ENCODE assay signal across 8 mouse cellular contexts in the genomic region with DNA sequence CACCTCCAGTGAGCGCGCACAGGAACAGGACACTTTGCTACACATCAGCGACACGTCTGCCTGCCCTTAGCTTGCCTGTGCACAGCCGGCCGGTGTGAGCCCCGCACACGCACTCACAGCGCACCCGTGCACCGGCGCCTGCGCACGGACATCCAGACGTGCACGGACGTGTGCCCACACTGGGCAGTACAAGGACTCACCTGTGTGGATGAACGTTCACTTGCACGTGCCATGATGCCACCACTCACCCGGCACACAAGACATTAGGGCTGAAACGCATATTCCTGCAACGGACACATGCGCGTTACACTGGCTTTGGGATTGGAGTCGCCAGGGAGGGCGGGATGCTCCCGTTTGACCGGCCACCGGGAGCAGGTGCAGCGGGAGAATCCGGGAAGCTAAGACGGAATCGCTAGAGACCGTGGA. TPM values are rescaled to one million over a fixed set of nuclear protein-coding genes. Genes with fewer than 3 reads are reported as not detected.
A peak's percentile ranks its signal among the peaks of the same experiment; 100 is the strongest.
DNase-seq lines count a peak whose midpoint lies in the region; ATAC-seq and TF ChIP-seq lines count a peak whose summit lies in the region.

No protein-coding gene starts in this region.

- no peaks in the 10 kb centered on the region for H3K9me3 ChIP-seq in liver, embryonic 12.5 days (replicated peaks)
- H3K9me3 ChIP-seq in stomach, embryonic 14.5 days (ENCODE audit: control insufficient read depth, low read depth, low read length) = no peaks in the 10 kb centered on the region

- no peak for TF ChIP-seq POLR2A in kidney, adult 2 months (IDR thresholded peaks at IDR 0.05; ENCODE audit: low read depth, low read length)

- peak overlapping the region; percentile 76 for H3K9ac ChIP-seq in liver, embryonic 12.5 days
- H3K9ac ChIP-seq in stomach, embryonic 14.5 days (replicated peaks; ENCODE audit: low read depth, low read length) = peak overlapping the region; percentile 45; the same call in 1 of the 2 replicates

- no peaks in the 10 kb centered on the region for H3K27me3 ChIP-seq in kidney, adult 2 months (replicated peaks; ENCODE audit: control insufficient read depth, insufficient read depth, low read length)
- peaks cover 35% of the 10 kb centered on the region for H3K27me3 ChIP-seq in liver, embryonic 12.5 days (replicated peaks)
- no peaks in the 10 kb centered on the region for H3K27me3 ChIP-seq in stomach, embryonic 14.5 days (ENCODE audit: control insufficient read depth, insufficient read depth, low read length)

- H3K4me1 ChIP-seq in kidney, adult 2 months (ENCODE audit: control insufficient read depth, insufficient read depth, low read length) = peaks cover 5% of the 10 kb centered on the region
- H3K4me1 ChIP-seq in liver, embryonic 12.5 days = peaks cover 47% of the 10 kb centered on the region
- peaks cover 18% of the 10 kb centered on the region; the same call in 1 of the 2 replicates for H3K4me1 ChIP-seq in stomach, embryonic 14.5 days (ENCODE audit: control insufficient read depth, insufficient read depth, low read length)

- ATAC-seq in erythroid progenitor cell, adult 5-6 weeks (replicated peaks; ENCODE audit: low FRiP score, poor library complexity, severe bottlenecking) = peak; percentile 12
- ATAC-seq in liver, embryonic 12.5 days = peak; percentile 40
- ATAC-seq in stomach, embryonic 14.5 days (ENCODE audit: insufficient number of reproducible peaks, insufficient read depth, low FRiP score, low read depth) = peak; percentile 26

- H3K4me2 ChIP-seq in liver, embryonic 12.5 days = peak overlapping the region; percentile 97
- peak overlapping the region; percentile 99 for H3K4me2 ChIP-seq in stomach, embryonic 14.5 days (replicated peaks; ENCODE audit: low read depth, low read length)

- peak overlapping the region; percentile 58 for H3K4me3 ChIP-seq in kidney, adult 2 months (ENCODE audit: insufficient read depth, low read depth, low read length)
- H3K4me3 ChIP-seq in liver, embryonic 12.5 days = peak overlapping the region; percentile 71
- peak overlapping the region; percentile 81 for H3K4me3 ChIP-seq in stomach, embryonic 14.5 days (ENCODE audit: low read depth, low read length)

- WGBS in kidney, adult 2 months = under 1% methylated on average over 34 of the region's 34 CpGs
- WGBS in liver, embryonic 12.5 days (ENCODE audit: insufficient replicate concordance) = under 1% methylated on average over 34 of the region's 34 CpGs
- 2% methylated on average over 34 of the region's 34 CpGs for WGBS in stomach, embryonic 14.5 days

- peak overlapping the region; percentile 57 for H3K27ac ChIP-seq in kidney, adult 2 months (ENCODE audit: insufficient read depth, low read depth, low read length)
- H3K27ac ChIP-seq in liver, embryonic 12.5 days = peak overlapping the region; percentile 83
- peak overlapping the region; percentile 71 for H3K27ac ChIP-seq in stomach, embryonic 14.5 days (ENCODE audit: low read length)

- no peak for TF ChIP-seq CTCF in kidney, adult 2 months (conservative IDR thresholded peaks at IDR 0.05; ENCODE audit: insufficient read depth, insufficient read length, low read depth, low read length)

- DNase-seq in kidney, adult 2 months = peak; percentile 37
- DNase-seq in kidney, adult 8-10 months = no peak
- peak; percentile 52 for DNase-seq in R1 (ENCODE audit: low read depth, low spot score)
- DNase-seq in left cerebral cortex, adult 8-10 months (ENCODE audit: low spot score in 2 of 2) = no peak
- no peak for DNase-seq in retina, postnatal 1 day

- no peaks in the 10 kb centered on the region for H3K36me3 ChIP-seq in kidney, adult 2 months (ENCODE audit: control insufficient read depth, insufficient read depth, low read length)
- peaks cover 13% of the 10 kb centered on the region for H3K36me3 ChIP-seq in liver, embryonic 12.5 days
- H3K36me3 ChIP-seq in stomach, embryonic 14.5 days (ENCODE audit: control insufficient read depth, insufficient read depth, low read length) = peaks cover 17% of the 10 kb centered on the region

RNA-seq across cellular contexts. Expression of gene Nfkb2, which starts 0.8 kb away (rescaled TPM):
- 21.6 and 25.4 TPM in 2 replicates for polyA plus RNA-seq in kidney, adult 2 months (2012; rRNA removed)
- total RNA-seq in erythroid progenitor cell, adult 5-6 weeks (2015; ENCODE audit: low replicate concordance) = 1.1 and 1.7 TPM in 2 replicates
- total RNA-seq in erythroid progenitor cell, adult 5-6 weeks (2017; ENCODE audit: low replicate concordance) = 1.2 and 1.9 TPM in 2 replicates
- polyA plus RNA-seq in liver, embryonic 12.5 days (2016; fragmentation: Nextera tagmentation; extraction: Ambion mirVana) = 5.6 and 6.1 TPM in 2 replicates
- polyA plus RNA-seq in stomach, embryonic 14.5 days (2014; fragmentation: Nextera tagmentation; extraction: Ambion mirVana) = 8.0 and 10.1 TPM in 2 replicates
- total RNA-seq in left cerebral cortex, adult 8-10 months (2022) = 1 to 10 TPM; 1.9 to 3.3 (median 2.2) TPM

RNA-seq across cellular contexts. Expression of gene Psd, which starts 22.0 kb away (rescaled TPM):
- 1.9 and 2.7 TPM in 2 replicates for polyA plus RNA-seq in kidney, adult 2 months (2012; rRNA removed)
- not detected in 2 replicates for total RNA-seq in erythroid progenitor cell, adult 5-6 weeks (2015; ENCODE audit: low replicate concordance)
- 2.8 TPM in 1 of 2 replicates, not detected in the other for total RNA-seq in erythroid progenitor cell, adult 5-6 weeks (2017; ENCODE audit: low replicate concordance)
- polyA plus RNA-seq in liver, embryonic 12.5 days (2016; fragmentation: Nextera tagmentation; extraction: Ambion mirVana) = 10.7 and 11.3 TPM in 2 replicates
- 41.9 and 44.3 TPM in 2 replicates for polyA plus RNA-seq in stomach, embryonic 14.5 days (2014; fragmentation: Nextera tagmentation; extraction: Ambion mirVana)
- 100 to 1,000 TPM; 550 to 592 (median 567) TPM for total RNA-seq in left cerebral cortex, adult 8-10 months (2022)

RNA-seq across cellular contexts. Expression of gene Fbxl15, which starts 23.1 kb away (rescaled TPM):
- 26.1 and 35.8 TPM in 2 replicates for polyA plus RNA-seq in kidney, adult 2 months (2012; rRNA removed)
- not detected in 2 replicates for total RNA-seq in erythroid progenitor cell, adult 5-6 weeks (2015; ENCODE audit: low replicate concordance)
- total RNA-seq in erythroid progenitor cell, adult 5-6 weeks (2017; ENCODE audit: low replicate concordance) = 2.2 TPM in 1 of 2 replicates, not detected in the other
- polyA plus RNA-seq in liver, embryonic 12.5 days (2016; fragmentation: Nextera tagmentation; extraction: Ambion mirVana) = 13.4 and 13.5 TPM in 2 replicates
- polyA plus RNA-seq in stomach, embryonic 14.5 days (2014; fragmentation: Nextera tagmentation; extraction: Ambion mirVana) = 13.7 and 16.1 TPM in 2 replicates
- 10 to 100 TPM; 23.7 to 27.6 (median 25.1) TPM for total RNA-seq in left cerebral cortex, adult 8-10 months (2022)

RNA-seq across cellular contexts. Expression of gene Cuedc2, which starts 33.6 kb away (rescaled TPM):
- polyA plus RNA-seq in kidney, adult 2 months (2012; rRNA removed) = 69.8 and 72.0 TPM in 2 replicates
- 8.4 and 16.2 TPM in 2 replicates for total RNA-seq in erythroid progenitor cell, adult 5-6 weeks (2015; ENCODE audit: low replicate concordance)
- total RNA-seq in erythroid progenitor cell, adult 5-6 weeks (2017; ENCODE audit: low replicate concordance) = 42.4 and 50.7 TPM in 2 replicates
- polyA plus RNA-seq in liver, embryonic 12.5 days (2016; fragmentation: Nextera tagmentation; extraction: Ambion mirVana) = 97.6 and 99.1 TPM in 2 replicates
- 151 and 169 TPM in 2 replicates for polyA plus RNA-seq in stomach, embryonic 14.5 days (2014; fragmentation: Nextera tagmentation; extraction: Ambion mirVana)
- 100 to 1,000 TPM; 187 to 201 (median 192) TPM for total RNA-seq in left cerebral cortex, adult 8-10 months (2022)

RNA-seq across cellular contexts. Expression of gene Mfsd13a, which starts 36.0 kb away (rescaled TPM):
- polyA plus RNA-seq in kidney, adult 2 months (2012; rRNA removed) = 34.7 and 43.8 TPM in 2 replicates
- 4.6 and 6.1 TPM in 2 replicates for total RNA-seq in erythroid progenitor cell, adult 5-6 weeks (2015; ENCODE audit: low replicate concordance)
- total RNA-seq in erythroid progenitor cell, adult 5-6 weeks (2017; ENCODE audit: low replicate concordance) = 1.4 and 6.2 TPM in 2 replicates
- 13.2 and 14.5 TPM in 2 replicates for polyA plus RNA-seq in liver, embryonic 12.5 days (2016; fragmentation: Nextera tagmentation; extraction: Ambion mirVana)
- 10.8 and 11.4 TPM in 2 replicates for polyA plus RNA-seq in stomach, embryonic 14.5 days (2014; fragmentation: Nextera tagmentation; extraction: Ambion mirVana)
- total RNA-seq in left cerebral cortex, adult 8-10 months (2022) = 10 to 100 TPM; 28.9 to 29.9 (median 29.5) TPM

Comparison
In these comparisons a context has a peak if more than half of its experiments do, and no peak if none do; other contexts are left out.
1. DNase-seq: peak in kidney, adult 2 months (single experiment) and R1 (single experiment); none in kidney, adult 8-10 months (0 of 2), left cerebral cortex, adult 8-10 months (0 of 2) and retina, postnatal 1 day (single experiment).
2. Peak in every context shown above with its lines, with median percentiles within 50 percentile points of each other: H3K27ac ChIP-seq, H3K4me3 ChIP-seq and ATAC-seq.